Mouse (Mus musculus) layer of hippocampus, adult 2 months (tissue): ENCODE data around the gene Adora1. TPM values are rescaled to one million over a fixed set of nuclear protein-coding genes. Genes with fewer than 3 reads are reported as not detected.
"Not testable (repeated sequence)": the region's sequence is repeated elsewhere in the genome, so short reads cannot be mapped to it uniquely, and the experiment has no call there.

Experiments
- DNase-seq, 2 experiments: peaks; one replicate each; pipeline ENCODE4 v3.0.0; 2022; ENCODE audit warnings: low spot score in 2 of 2
- H3K27ac ChIP-seq: fragments of 200-600 bp; 2 replicates; pipeline ENCODE4 v1.8.1; 2022
- H3K4me3 ChIP-seq: fragments of 200-600 bp; 2 replicates; pipeline ENCODE4 v1.8.1; 2022; ENCODE audit warnings: mild to moderate bottlenecking
- CTCF ChIP-seq: fragments of 200-600 bp; conservative IDR thresholded peaks from 2 replicates; pipeline ENCODE4 v1.8.1; 2022; ENCODE audit warnings: antibody characterized with exemption, mild to moderate bottlenecking, moderate library complexity
- total RNA-seq, 2 experiments: library from RNA; stranded (reverse); gene quantifications; 2 replicates each; pipeline ENCODE4 v1.2.3; 2021

The Adora1 gene
- total RNA-seq, 2 experiments from 2014 or later, result 202 to 221 TPM

DNA sequence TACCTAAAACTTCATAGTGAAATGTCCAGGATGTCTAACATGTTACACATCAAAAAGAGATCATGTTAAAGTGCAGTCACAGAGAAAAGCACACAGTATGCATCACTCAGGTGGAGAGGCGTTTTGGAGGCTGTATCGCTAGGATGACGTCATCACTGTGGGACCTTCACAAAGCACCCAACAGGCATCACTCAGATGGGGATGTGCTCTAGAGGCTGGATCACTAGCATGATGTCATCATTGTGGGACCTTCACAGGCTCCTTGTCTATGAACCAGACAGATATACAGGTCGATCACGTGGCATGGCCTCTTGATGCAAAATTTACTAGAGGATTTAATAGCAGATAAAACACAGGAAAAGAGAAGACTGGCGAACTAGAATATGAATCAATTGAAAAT, 29.1 kb upstream of the Adora1 start:
- no peak overlapping the region for H3K27ac ChIP-seq
- no peak for TF ChIP-seq CTCF
- no peak overlapping the region for H3K4me3 ChIP-seq
- no peak for DNase-seq

DNA sequence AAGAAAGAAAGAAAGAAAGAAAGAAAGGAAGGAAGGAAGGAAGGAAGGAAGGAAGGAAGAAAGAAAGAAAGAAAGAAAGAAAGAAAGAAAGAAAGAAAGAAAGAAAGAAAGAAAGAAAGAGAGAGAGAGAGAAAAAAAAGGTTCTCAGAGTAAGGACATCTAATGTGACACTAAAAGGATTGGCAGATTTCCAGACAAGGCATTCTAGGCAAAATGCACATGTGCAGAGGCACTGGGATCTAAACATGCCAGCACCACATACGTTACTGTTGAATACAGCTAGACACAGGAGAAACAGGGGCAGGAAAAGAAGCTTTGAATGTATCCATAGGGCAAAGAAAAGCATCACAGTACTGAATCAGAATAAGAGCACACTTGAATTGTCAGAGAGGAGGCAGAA, 14.4 kb upstream of the Adora1 start:
- H3K4me3 ChIP-seq, H3K27ac ChIP-seq, DNase-seq: not testable (repeated sequence)

DNA sequence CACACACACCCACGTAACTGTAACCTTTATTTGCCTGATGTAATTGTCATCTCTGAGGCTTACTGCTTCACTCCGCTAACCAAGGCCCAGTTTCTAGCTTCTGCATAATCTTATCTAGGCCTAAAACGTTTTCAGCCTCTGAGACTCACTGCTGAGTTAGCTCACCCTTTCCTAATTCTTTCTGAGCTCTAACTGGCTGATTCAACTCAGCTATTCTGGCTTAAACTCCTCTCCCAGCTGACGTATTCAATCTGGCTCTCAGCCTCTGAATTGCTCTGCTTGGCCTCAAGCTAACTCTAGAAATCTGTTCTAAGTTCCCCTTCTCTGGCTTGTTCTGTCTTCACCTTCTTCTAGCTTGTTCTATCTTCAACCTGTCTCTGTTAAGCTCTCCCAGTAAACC, 11.4 kb upstream of the Adora1 start:
- Histone ChIP-seq H3K27ac (peak overlapping the region; percentile 63; the same call in 1 of the 2 replicates), H3K4me3 (no peak overlapping the region)
- no peak for TF ChIP-seq CTCF
- DNase-seq, result peak in 1 of 2 experiments; percentile 58

DNA sequence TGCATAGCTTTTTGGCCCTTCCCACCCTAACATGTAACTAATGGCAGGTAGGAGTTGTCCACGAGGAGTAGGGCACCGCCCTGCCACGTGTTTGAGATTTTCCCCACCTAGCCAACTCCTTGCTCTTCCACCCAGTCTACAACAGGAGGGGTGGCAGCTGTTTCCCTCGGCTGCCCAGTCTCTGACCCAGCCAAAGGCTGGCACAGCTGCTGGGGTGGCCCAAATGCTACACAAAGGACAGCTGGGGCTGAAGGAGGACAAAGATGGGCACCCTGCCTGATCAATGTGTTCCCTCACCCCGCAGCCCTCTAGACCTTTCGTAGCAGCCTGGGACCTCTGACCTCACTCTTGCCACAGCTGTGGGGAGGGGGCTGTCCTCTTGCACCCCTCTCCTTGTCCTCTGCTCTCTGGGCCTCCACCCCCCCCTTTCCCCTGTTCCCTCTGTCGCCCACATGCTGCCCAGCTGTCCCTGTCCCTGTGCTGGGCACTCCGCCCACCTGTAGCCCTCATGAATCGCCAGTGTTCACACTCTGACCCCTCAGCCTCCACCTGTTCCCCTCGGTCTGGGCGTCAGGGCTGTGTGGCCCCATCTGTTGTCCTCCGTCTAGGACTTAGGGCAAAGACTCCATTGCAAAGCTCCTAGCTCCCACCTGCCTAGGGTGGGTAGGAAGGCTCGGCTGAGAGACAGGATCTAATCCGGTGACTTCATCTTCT, 9.9 kb upstream of the Adora1 start:
- no peak for DNase-seq
- Histone ChIP-seq H3K4me3 (no peak overlapping the region), H3K27ac (no peak overlapping the region)
- no peak for TF ChIP-seq CTCF

- H3K4me3 ChIP-seq, result peak overlapping the region; percentile 29; the same call in 1 of the 2 replicates
- H3K27ac ChIP-seq, result peak overlapping the region; percentile 15; the same call in 1 of the 2 replicates
- TF ChIP-seq CTCF, result peak; percentile 96
- DNase-seq, result peak; percentile 92 to 95
Measured at GRCm38 (mm10) chr1:134243948-134244914, 9.0 kb upstream of the Adora1 start.

DNA sequence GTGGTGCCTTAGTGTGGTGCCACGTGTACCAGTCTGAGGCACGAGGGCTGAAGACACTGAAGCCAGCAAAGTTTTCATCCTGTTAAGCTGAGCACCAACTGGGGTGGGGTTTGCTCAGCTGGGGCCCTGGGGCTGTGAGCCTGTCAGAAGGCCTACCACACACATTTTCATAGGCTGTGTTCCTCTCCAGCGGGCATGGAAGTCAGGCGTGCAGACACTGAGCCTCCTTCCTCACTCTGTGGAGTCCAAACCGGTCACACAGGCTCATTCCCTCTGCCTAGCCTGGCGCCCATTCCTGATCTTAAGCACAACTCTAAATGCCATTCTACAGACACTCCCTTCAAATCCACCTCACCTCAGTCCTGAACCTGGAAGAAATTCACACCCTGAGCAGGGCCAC, 8.3 kb upstream of the Adora1 start:
- TF ChIP-seq CTCF, result no peak

GRCm38 (mm10) chr1:134242286-134242685, 7.1 kb upstream of the Adora1 start:
- Histone ChIP-seq H3K4me3 (no peak overlapping the region), H3K27ac (peak overlapping the region; percentile 68)
- no peak for TF ChIP-seq CTCF
- DNase-seq, result no peak

More for the DNA sequence above, 8.3 kb upstream of the Adora1 start:
- 0 out of 2 replicates have a peak overlapping the region, but pooled peaks have one; percentile 15 for H3K27ac ChIP-seq
- no peak for DNase-seq
- no peak overlapping the region for H3K4me3 ChIP-seq

- Histone ChIP-seq H3K27ac (peak overlapping the region; percentile 68; the same call in 1 of the 2 replicates), H3K4me3 (no peak overlapping the region)
- DNase-seq, result no peak
- TF ChIP-seq CTCF, result no peak
Measured at GRCm38 (mm10) chr1:134241298-134241697, 6.1 kb upstream of the Adora1 start.

DNA sequence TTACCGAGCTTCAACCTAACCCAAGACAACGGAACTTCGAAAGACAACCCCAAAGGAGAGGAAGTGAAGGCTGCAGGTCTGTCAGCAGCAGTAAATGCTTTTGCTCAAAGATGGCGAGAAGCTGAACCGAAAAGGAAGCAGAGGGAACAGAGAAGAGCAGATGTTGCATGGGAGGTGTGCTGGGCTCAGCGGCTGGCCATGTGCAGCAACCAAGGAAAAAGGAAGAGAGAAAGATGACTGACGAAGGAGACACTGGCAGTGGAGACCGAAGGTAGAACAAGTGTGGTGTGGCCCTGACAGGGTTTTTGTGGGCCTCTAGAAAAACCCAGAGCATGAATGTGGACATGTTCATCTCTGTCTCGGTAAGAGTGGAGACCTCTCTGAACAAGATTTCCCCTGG, 5.5 kb upstream of the Adora1 start:
- peak overlapping the region; percentile 68 for H3K27ac ChIP-seq
- TF ChIP-seq CTCF, result no peak
- no peak for DNase-seq
- no peak overlapping the region for H3K4me3 ChIP-seq

- no peak for TF ChIP-seq CTCF
- no peak overlapping the region for H3K4me3 ChIP-seq
- DNase-seq, result no peak
- no peak overlapping the region for H3K27ac ChIP-seq
Measured at GRCm38 (mm10) chr1:134237438-134237837, 2.2 kb upstream of the Adora1 start.

DNA sequence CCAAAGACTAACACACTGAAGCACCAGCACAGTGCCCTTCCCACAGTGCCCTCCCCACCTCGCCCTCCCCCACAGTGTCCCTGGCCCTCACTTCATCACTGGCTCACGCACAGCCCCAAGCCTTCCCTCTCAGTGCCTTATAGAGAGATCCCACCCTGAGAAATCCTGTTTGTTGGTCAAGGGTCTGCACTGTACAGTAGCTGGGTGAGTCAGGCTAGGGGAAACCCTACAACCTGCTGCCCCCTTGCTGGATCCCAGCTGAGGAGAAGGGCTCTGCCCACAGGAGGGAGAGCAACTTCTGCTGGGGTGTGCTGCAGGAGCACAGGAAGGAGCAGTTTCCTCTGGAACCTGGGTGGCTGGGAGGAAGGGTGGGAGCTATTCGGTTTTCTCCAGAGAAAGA, 911 bp upstream of the Adora1 start:
- TF ChIP-seq CTCF, result no peak
- no peak overlapping the region for H3K4me3 ChIP-seq
- peak overlapping the region; percentile 96; the same call in 1 of the 2 replicates for H3K27ac ChIP-seq

DNA sequence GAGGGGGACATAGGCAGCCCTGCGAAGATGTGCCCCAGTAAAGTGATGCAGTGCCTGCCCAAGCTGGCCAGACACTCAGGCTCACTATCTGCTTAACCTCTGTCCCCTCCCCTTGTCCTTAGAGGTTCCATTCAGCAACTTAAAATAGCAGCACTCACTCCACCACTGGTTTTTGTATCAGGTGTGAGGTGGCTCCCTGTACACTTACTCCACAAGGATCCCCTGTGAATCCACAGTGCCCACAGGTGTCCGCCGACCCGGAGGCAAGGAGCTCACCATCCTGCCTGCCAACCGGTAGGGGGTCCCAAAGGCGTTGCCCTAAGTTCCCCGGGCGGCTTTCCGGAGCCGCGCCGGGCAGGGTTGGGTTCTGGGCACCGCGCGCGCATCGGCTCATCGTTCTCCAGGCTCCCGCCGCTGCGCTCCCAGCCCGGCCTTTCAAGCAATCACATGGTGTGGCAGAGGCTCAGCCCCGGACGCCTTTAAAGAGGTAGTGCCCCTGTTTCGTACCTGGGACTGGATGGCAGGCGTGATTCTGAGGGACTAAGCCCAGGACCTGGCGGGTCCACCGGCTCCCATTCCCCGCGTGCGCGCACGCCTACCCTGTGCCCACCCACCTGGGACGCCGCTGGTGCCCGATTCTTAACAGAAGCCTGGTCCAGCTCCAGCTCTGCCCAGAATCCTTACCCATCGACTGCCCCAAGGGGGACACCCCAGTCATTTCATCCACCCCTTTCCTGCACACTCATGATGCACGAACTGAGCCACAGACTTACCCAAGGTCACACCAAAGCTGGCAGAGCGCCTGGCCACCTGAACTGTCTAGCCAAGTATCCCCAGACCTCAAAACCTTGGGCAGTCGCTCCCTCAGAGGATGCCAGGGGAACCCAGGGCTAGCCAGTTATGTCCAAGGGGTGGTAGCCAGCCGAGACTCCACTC, 508 bp downstream of the Adora1 start:
- TF ChIP-seq CTCF, result no peak
- peak overlapping the region; percentile 96 for H3K27ac ChIP-seq
- H3K4me3 ChIP-seq, result peak overlapping the region; percentile 66
- DNase-seq, result peak; percentile 73 to 75

More for the DNA sequence above, 911 bp upstream of the Adora1 start:
- no peak for DNase-seq
